Mouse (Mus musculus) NIH3T3 (cell line): ENCODE measurements around the gene Atxn1.

Experiments
- DNase-seq: peaks from one replicate; pipeline ENCODE4 v3.0.0-alpha.2; 2012; ENCODE audit warnings: low read depth

Atxn1 gene

GRCm38 (mm10) chr13:45964853-45965593, at the start of gene Atxn1:
Atxn1 (minus strand) TSS chr13:45965008.
- DNase-seq: peak; percentile 94

DNA sequence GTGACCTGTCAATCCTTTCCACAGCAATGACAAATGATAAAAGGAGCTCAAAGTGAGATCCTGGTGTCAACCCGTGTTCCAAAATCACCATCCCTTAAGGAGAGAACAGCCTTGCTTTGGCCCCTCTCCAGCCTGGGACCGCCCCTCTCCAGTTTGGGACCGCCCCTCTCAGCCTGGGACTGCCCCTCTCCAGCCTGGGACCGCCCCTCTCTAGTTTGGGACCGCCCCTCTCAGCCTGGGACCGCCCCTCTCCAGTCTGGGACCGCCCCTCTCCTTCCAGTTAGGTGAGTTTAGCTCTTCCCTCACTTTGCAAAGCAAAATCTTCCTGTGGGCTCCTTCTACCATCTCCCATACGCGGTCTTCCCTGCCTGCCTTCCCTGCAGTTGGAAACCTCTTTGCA, 46.4 kb upstream of the Atxn1 start:
- no peak for DNase-seq

DNA sequence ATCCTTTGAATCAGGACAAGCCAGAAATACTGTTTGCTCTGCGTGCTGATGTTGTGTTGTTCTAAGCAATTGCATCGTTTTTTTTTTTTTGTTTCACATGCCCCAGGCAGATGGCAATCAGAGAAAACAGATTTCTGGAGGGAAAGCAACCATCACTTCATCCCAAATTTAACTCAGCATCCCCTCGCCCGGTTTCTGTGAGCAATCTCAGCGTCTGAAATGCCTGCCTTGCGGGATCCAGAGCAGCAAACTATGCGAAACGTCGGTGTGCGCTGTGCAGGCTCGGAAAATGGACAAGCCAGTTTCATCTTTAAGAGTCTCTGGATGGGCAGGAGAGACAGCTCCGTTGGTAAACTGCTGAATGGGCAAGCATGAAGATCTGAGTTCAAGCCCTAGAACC, 45.3 kb upstream of the Atxn1 start:
- DNase-seq: no peak

- DNase-seq: no peak
These were observed 44.2 kb upstream of the Atxn1 start for GRCm38 (mm10) chr13:46008831-46009666.

DNA sequence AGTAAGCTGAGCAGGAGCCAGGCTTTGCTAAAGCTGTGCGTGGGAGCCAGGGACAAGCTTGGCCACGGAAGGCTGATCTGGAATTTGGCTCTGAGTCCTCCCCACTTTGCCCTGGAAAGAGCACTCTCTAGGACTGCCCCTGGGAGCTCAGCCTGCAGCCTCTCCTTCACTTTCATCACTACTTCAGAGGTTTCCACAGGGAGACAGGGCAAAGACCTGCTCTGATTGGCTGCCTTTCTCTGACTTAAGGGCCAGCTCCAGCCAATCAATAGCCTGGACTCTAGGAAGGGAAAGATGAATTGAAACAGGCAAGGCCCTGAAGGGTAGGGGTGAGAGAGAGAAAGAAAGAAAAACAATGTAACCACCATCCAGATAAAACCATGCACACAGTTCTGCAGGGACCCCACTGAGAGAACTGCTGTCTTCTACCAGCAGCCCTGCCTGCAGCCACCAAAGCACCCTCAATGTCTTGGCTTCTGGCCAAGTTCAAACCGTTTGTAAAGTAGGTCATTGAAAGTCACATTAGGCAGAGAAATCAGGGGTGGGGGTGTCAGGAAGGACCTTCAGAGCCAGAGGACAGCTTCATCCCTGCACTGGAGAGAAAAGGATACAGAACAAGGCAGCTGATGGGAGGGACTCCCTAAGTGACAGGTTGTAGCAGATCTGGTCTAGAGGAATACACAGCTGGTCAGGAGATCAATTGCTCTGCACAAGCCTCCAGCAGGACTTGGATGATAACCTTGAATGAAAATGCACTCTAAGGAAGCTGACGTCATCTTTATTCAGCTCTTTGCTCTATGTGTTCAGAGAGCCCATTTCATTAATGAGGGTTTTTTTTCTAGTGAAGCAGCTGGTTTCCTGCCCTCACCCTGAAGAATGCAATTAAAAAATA, 41.6 kb upstream of the Atxn1 start:
- DNase-seq: peak; percentile 56

DNA sequence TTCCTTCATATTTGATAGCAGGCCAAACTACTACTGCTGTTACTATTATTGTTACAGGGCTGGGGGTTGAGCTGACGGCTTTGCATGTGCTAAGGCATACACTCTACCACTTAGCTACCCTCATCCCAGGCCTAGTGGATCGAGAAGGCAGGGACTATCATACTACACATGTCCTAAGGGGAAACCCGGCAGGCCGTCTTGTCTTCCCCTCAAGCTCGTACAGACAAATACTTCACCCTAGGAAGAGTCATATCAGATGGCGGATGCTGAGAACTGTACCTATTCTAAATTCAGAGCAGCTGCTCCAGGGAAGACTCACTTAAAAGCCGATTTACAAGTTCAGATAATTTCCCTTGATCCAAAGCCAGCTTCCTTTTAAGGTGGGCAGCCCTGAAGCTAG, 40.8 kb upstream of the Atxn1 start:
- DNase-seq: no peak

GRCm38 (mm10) chr13:46001356-46001755, 36.5 kb upstream of the Atxn1 start:
- peak; percentile 55 for DNase-seq

DNA sequence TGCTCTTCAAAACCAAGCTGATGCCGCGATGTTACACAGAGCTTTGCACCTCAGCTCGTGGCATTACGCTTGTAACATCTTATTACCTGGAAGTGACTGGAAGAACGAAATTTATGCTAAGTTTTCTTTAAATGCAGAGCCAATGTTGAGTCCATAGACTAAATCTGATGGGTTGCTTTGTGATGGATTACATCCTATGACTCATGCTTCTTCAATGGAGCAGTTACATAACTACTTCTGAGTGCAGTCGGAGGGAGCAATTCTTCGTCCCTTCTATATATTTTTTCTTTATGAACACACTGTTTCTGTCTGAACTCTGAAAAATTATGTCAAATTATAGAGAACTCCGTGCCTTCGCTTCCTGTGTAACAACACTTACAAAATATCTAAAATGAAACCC, 28.1 kb upstream of the Atxn1 start:
- DNase-seq: no peak

- DNase-seq: no peak
These were observed 25.7 kb upstream of the Atxn1 start for GRCm38 (mm10) chr13:45990486-45990885.

DNA sequence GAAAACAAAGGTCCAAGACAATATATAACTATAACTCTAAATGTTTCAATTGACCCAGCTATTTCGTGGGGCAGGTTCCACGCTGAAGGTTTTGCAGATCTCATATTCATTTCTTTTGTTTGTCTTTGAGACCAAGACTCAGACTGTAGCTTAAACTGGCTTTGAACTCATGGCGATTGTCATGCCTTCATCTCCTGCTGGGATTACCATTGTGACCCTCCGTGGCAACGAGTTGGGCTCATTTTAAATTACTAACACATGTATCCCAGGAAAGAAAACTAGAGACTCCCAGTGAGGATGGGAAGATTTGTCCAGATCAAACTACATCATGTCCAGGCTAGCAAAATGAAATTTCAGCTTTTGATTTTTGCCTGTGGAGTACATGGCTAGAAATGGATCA, 14.4 kb upstream of the Atxn1 start:
- DNase-seq: no peak

GRCm38 (mm10) chr13:45976894-45977293, 12.1 kb upstream of the Atxn1 start:
- peak; percentile 77 for DNase-seq

GRCm38 (mm10) chr13:45974651-45975050, 9.8 kb upstream of the Atxn1 start:
- DNase-seq: peak; percentile 27

- no peak for DNase-seq
These were observed 9.2 kb upstream of the Atxn1 start for GRCm38 (mm10) chr13:45973972-45974490.

DNA sequence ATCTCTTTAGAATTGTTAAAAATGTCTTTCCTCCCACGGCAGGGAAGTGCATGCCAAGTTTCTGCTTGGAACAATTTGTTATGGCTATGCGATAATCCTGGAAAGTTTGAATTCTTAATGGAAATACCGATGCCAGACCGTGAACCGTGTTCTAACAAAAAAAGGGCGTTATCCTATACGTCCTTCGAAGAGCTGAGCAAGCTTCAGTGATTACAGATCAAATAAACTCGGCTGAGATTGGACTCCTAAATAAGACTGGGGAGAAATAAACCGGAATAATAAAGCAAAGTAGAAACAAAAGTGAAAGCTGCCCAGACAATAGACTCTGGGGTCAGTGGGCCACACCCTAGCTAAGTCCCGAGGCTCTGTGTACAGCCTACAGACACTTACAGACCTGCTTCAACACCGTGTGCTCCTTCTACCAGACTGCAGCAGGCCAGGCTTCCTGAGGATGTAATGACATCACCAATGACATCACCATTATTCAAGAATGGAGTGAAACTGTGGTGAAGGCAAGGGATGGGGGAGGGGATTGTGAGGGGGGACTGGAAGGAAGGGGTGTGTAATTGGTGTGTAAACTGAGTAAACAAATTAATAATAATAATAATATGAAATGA, 6.2 kb upstream of the Atxn1 start:
- DNase-seq: peak; percentile 11

GRCm38 (mm10) chr13:45968206-45968605, 3.4 kb upstream of the Atxn1 start:
- DNase-seq: no peak

DNA sequence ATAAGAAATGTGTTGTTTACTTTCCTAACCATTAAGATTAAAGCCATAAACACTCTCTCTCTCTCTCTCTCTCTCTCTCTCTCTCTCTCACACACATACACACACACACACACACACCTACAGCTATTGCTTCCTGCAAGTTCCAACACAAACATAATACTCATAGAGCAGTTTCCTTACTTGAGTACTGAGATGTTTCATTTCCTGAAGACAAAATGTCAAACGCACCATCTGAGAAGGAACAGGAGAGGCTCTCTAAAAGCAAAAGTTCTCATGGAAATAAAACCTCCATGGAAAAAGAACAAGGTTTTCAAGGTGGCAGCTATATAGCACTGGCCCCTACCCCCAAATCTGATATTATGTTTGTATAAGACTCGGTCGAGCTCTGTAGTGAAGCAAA, 2.6 kb upstream of the Atxn1 start:
- DNase-seq: no peak

GRCm38 (mm10) chr13:45966586-45966985, 1.8 kb upstream of the Atxn1 start:
- DNase-seq: peak; percentile 75

DNA sequence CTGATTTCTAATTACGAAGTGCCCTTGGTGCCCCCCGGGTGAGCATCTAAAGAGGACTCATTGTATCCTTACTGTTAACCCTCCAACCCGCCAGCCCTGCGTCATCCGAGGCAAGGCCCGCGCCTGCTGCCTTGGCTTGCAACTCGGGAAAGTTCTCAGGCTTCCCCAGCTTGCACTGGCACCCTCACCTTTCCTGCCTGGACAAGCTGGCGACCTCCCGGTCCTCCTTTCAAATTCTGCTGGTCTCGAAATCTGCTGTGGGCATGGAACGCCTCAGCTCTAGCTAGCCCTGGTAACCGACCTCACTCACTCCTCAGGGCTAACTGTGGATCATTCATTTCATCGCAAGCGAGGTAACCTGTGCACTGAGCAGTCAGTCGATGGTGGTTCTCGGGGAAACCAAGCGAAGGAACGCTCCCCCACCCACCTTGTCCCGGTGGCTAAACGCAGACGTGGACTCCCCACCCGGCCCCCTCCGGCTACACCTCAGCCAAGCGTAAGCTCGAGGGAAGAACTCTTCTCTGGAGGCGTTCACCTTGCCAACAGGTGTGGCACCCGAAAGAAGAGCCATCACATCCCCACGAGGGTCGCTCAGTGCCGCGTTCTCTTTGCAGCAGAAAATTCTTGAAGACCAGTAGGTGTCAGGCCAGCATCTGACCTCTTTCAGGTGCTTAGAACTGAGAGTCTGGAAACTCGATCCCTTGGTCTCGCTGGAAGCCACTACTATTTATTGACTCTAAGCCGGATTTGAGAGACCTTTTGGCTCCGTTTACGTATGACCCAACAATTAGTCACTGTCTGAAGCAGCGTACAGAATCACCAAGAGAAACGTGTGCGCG, 1.0 kb upstream of the Atxn1 start:
- peak; percentile 68 for DNase-seq

- peak; percentile 68 for DNase-seq
These were observed 416 bp downstream of the Atxn1 start for GRCm38 (mm10) chr13:45964331-45964852.
